Mouse (Mus musculus) cerebellum, adult 2 months (tissue): ENCODE results near the gene Stat4.

Source experiments
- CTCF ChIP-seq: fragments of 200-500 bp; IDR thresholded peaks from 2 replicates; pipeline ENCODE4 v1.5.1; 2011; ENCODE audit warnings: low read depth, mild to moderate bottlenecking, control low read depth, low read length, moderate library complexity, borderline replicate concordance; ENCODE audit not compliant: insufficient read depth
- POLR2A ChIP-seq: fragments of 200-500 bp; IDR thresholded peaks from 2 replicates; pipeline ENCODE4 v1.6.1; 2011; ENCODE audit warnings: low read length, control low read depth, borderline replicate concordance; ENCODE audit not compliant: insufficient read depth

- TF ChIP-seq CTCF = no peak
- TF ChIP-seq POLR2A = no peak
These were observed 156.2 kb downstream of the Stat4 start for GRCm38 (mm10) chr1:52143191-52143590.
